Mouse (Mus musculus) MEL (cell line): ENCODE data around the gene Crtap. TPM values are rescaled to one million over a fixed set of nuclear protein-coding genes. Genes with fewer than 3 reads are reported as not detected.
A peak's percentile ranks its signal among the peaks of the same experiment; 100 is the strongest.
"Not testable (repeated sequence)": the region's sequence is repeated elsewhere in the genome, so short reads cannot be mapped to it uniquely, and the experiment has no call there.

Experiments used
- DNase-seq: peaks from one replicate; pipeline ENCODE4 v3.0.0; 2011; ENCODE audit warnings: low read depth, low spot score
- H3K27ac ChIP-seq: 2 replicates; pipeline ENCODE4 v1.5.1; 2012; ENCODE audit warnings: low read depth, mild to moderate bottlenecking, control low read depth, low read length, moderate library complexity; ENCODE audit not compliant: control insufficient read depth
- H3K27me3 ChIP-seq, 2 experiments: fragments of 150-350 bp in 1 of 2; sonication (generic) in 1 of 2; 2 replicates each; pipeline ENCODE4 v1.6.1; 2012; ENCODE audit warnings: low read length in 2 of 2, mild to moderate bottlenecking in 2 of 2, improper control_type of control experiment in 1 of 2, moderate library complexity in 1 of 2; ENCODE audit not compliant: insufficient read depth in 2 of 2, control insufficient read depth in 1 of 2
- H3K36me3 ChIP-seq, 2 experiments: 2 replicates each; pipeline ENCODE4 v1.6.1; 2012 to 2014; ENCODE audit warnings: low read length in 2 of 2, improper control_type of control experiment in 1 of 2, inconsistent platforms in 1 of 2, mild to moderate bottlenecking in 1 of 2; ENCODE audit not compliant: insufficient read depth in 2 of 2, control insufficient read depth in 1 of 2
- H3K4me1 ChIP-seq, 2 experiments: fragments of 150-350 bp in 1 of 2; sonication (generic) in 1 of 2; 2 replicates each; pipeline ENCODE4 v1.6.1; 2012; ENCODE audit warnings: low read length in 2 of 2, improper control_type of control experiment in 1 of 2, mild to moderate bottlenecking in 1 of 2; ENCODE audit not compliant: insufficient read depth in 2 of 2, control insufficient read depth in 1 of 2
- H3K4me3 ChIP-seq, 2 experiments: fragments of 150-350 bp in 1 of 2; sonication (generic) in 1 of 2; 2 replicates each; pipeline ENCODE4 v1.5.1; 2012; ENCODE audit warnings: low read depth in 2 of 2, low read length in 2 of 2, mild to moderate bottlenecking in 2 of 2, moderate library complexity in 2 of 2, control low read depth in 1 of 2, improper control_type of control experiment in 1 of 2; ENCODE audit not compliant: control insufficient read depth in 1 of 2, insufficient read depth in 1 of 2
- H3K79me2 ChIP-seq: 2 replicates; pipeline ENCODE4 v1.6.1; 2012; ENCODE audit warnings: mild to moderate bottlenecking, low read length, moderate library complexity; ENCODE audit not compliant: control insufficient read depth, poor library complexity, insufficient read depth
- H3K9ac ChIP-seq: 2 replicates; pipeline ENCODE4 v1.6.1; 2012; ENCODE audit warnings: low read depth, mild to moderate bottlenecking, control low read depth, low read length, moderate library complexity; ENCODE audit not compliant: control insufficient read depth, poor library complexity, severe bottlenecking
- H3K9me3 ChIP-seq: fragments of 150-350 bp; sonication (generic); replicated peaks from 2 replicates; pipeline ENCODE4 v1.6.1; 2012; ENCODE audit warnings: mild to moderate bottlenecking, low read length, improper control_type of control experiment, moderate library complexity; ENCODE audit not compliant: insufficient read depth
- CHD2 ChIP-seq: IDR thresholded peaks from 2 replicates; pipeline ENCODE4 v1.6.1; 2011; ENCODE audit warnings: low read length, improper control_type of control experiment
- CTCF ChIP-seq, 3 experiments: IDR thresholded peaks in 2 of 3; conservative IDR thresholded peaks in 1 of 3; 2 replicates each; pipeline ENCODE4 v1.5.1; 2011 to 2012; ENCODE audit warnings: low read length in 3 of 3, low read depth in 2 of 3, mild to moderate bottlenecking in 2 of 3, improper control_type of control experiment in 1 of 3, inconsistent platforms in 1 of 3, mixed read lengths in 1 of 3, moderate library complexity in 1 of 3; ENCODE audit not compliant: control insufficient read depth in 1 of 3, insufficient read depth in 1 of 3, poor library complexity in 1 of 3, severe bottlenecking in 1 of 3
- E2F4 ChIP-seq: IDR thresholded peaks from 2 replicates; pipeline ENCODE4 v1.6.1; 2011; ENCODE audit warnings: low read depth, low read length, improper control_type of control experiment, borderline replicate concordance
- EP300 ChIP-seq, 2 experiments: IDR thresholded peaks; 2 replicates each; pipeline ENCODE4 v1.6.1; 2011; ENCODE audit warnings: improper control_type of control experiment in 2 of 2, low read length in 2 of 2, low read depth in 1 of 2, mild to moderate bottlenecking in 1 of 2
- ETS1 ChIP-seq: IDR thresholded peaks from 2 replicates; pipeline ENCODE4 v1.6.1; 2012; ENCODE audit warnings: low read depth, mild to moderate bottlenecking, inconsistent platforms, low read length, improper control_type of control experiment, moderate library complexity
- GABPA ChIP-seq: IDR thresholded peaks from 2 replicates; pipeline ENCODE4 v1.6.1; 2012; ENCODE audit warnings: low read depth, mild to moderate bottlenecking, inconsistent platforms, low read length, improper control_type of control experiment, moderate library complexity
- GATA1 ChIP-seq: IDR thresholded peaks from 2 replicates; pipeline ENCODE4 v1.6.1; 2011; ENCODE audit warnings: low read depth, low read length, improper control_type of control experiment
- HCFC1 ChIP-seq: IDR thresholded peaks from 2 replicates; pipeline ENCODE4 v1.6.1; 2012; ENCODE audit warnings: low read depth, mild to moderate bottlenecking, inconsistent platforms, low read length, improper control_type of control experiment, moderate library complexity
- KAT2A ChIP-seq: conservative IDR thresholded peaks from 2 replicates; pipeline ENCODE4 v1.6.1; 2012; ENCODE audit warnings: low read depth, low read length, improper control_type of control experiment, inconsistent platforms
- MAFK ChIP-seq: IDR thresholded peaks from 2 replicates; pipeline ENCODE4 v1.6.1; 2011; ENCODE audit warnings: low read depth, mild to moderate bottlenecking, low read length, improper control_type of control experiment, borderline replicate concordance
- MAX ChIP-seq: IDR thresholded peaks from 2 replicates; pipeline ENCODE4 v1.6.1; 2011; ENCODE audit warnings: low read length, improper control_type of control experiment
- MAZ ChIP-seq: IDR thresholded peaks from 2 replicates; pipeline ENCODE4 v1.6.1; 2012; ENCODE audit warnings: low read depth, mild to moderate bottlenecking, inconsistent platforms, low read length, improper control_type of control experiment
- MXI1 ChIP-seq: IDR thresholded peaks from 2 replicates; pipeline ENCODE4 v1.6.1; 2011; ENCODE audit warnings: mild to moderate bottlenecking, low read depth, low read length, improper control_type of control experiment
- MYB ChIP-seq: IDR thresholded peaks from 2 replicates; pipeline ENCODE4 v1.6.1; 2011; ENCODE audit warnings: mild to moderate bottlenecking, low read depth, low read length, improper control_type of control experiment
- NRF1 ChIP-seq: IDR thresholded peaks from 2 replicates; pipeline ENCODE4 v1.6.1; 2014; ENCODE audit warnings: low read depth, mild to moderate bottlenecking, inconsistent platforms, low read length, improper control_type of control experiment, moderate library complexity; ENCODE audit not compliant: poor library complexity, insufficient read depth, severe bottlenecking
- POLR2AphosphoS2 ChIP-seq: IDR thresholded peaks from 2 replicates; pipeline ENCODE4 v1.6.1; 2011; ENCODE audit warnings: low read length, improper control_type of control experiment
- POLR2AphosphoS5 ChIP-seq: IDR thresholded peaks from 2 replicates; pipeline ENCODE4 v1.6.1; 2012; ENCODE audit warnings: low read depth, borderline replicate concordance, mild to moderate bottlenecking, inconsistent platforms, low read length, moderate library complexity, mixed read lengths
- RCOR1 ChIP-seq: IDR thresholded peaks from 2 replicates; pipeline ENCODE4 v1.6.1; 2012; ENCODE audit warnings: low read depth, mild to moderate bottlenecking, inconsistent platforms, low read length, improper control_type of control experiment
- TAL1 ChIP-seq: IDR thresholded peaks from 2 replicates; pipeline ENCODE4 v1.6.1; 2012; ENCODE audit warnings: mild to moderate bottlenecking, inconsistent platforms, low read length, moderate library complexity, mixed read lengths
- TBP ChIP-seq: IDR thresholded peaks from 2 replicates; pipeline ENCODE4 v1.8.0; 2011; ENCODE audit warnings: low read depth, low read length, improper control_type of control experiment
- USF2 ChIP-seq, 2 experiments: IDR thresholded peaks; 2 replicates each; pipeline ENCODE4 v1.6.1; 2011 to 2012; ENCODE audit warnings: improper control_type of control experiment in 2 of 2, low read length in 2 of 2, borderline replicate concordance in 1 of 2, inconsistent platforms in 1 of 2, low read depth in 1 of 2, mild to moderate bottlenecking in 1 of 2; ENCODE audit not compliant: insufficient read depth in 1 of 2
- ZC3H11A ChIP-seq: IDR thresholded peaks from 2 replicates; pipeline ENCODE4 v1.6.1; 2012; ENCODE audit warnings: low read depth, mild to moderate bottlenecking, inconsistent platforms, low read length, improper control_type of control experiment
- ZKSCAN1 ChIP-seq: IDR thresholded peaks from 2 replicates; pipeline ENCODE4 v1.6.1; 2012; ENCODE audit warnings: low read depth, mild to moderate bottlenecking, inconsistent platforms, low read length, improper control_type of control experiment, moderate library complexity
- ZMIZ1 ChIP-seq: IDR thresholded peaks from 2 replicates; pipeline ENCODE4 v1.6.1; 2012; ENCODE audit warnings: low read depth, mild to moderate bottlenecking, inconsistent platforms, low read length, improper control_type of control experiment, moderate library complexity
- ZNF384 ChIP-seq: IDR thresholded peaks from 2 replicates; pipeline ENCODE4 v1.6.1; 2012; ENCODE audit warnings: low read depth, mild to moderate bottlenecking, inconsistent platforms, low read length, improper control_type of control experiment
- polyA plus RNA-seq, 2 experiments: library from polyadenylated mRNA; stranded (reverse) in 1 of 2; unstranded in 1 of 2; fragments of >175 nt in 1 of 2; fragments of >200 nt in 1 of 2; gene quantifications; 2 replicates each; pipeline versions ENCODE4 v1.2.1 to v1.2.4; 2012; ENCODE audit warnings: low replicate concordance in 2 of 2, low read depth in 1 of 2; ENCODE audit not compliant: insufficient read length in 2 of 2, insufficient read depth in 1 of 2, missing spikeins in 1 of 2
- total RNA-seq: library from RNA; depleted of rRNA; stranded (reverse); fragments of 300-350 nt; gene quantifications from 2 replicates; pipeline ENCODE4 v1.2.3, GENCODE M21; 2012

The Crtap gene
- total and polyA plus RNA-seq, 3 experiments = 21.5 to 62.2 TPM; not detected in 1

DNA sequence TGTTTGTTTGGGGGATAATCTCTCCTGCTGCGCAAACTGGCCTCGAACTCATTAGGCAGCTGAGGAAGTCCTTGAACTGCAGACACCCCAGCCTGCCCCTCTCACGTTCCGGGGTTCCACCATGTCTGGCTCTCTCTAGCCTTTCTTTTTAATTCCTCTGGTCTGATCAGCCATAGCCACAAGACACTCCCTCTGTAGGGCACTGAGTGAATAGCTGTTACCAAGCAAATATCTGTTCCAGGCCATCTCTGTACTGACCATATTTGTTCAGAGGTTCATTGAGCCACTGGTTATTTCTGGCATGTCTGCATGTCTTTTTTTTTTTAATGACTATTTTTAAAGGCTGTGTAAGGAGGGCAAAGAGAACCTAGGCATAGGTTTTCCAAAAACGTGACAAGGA lies 21.1 kb downstream of the Crtap start:
- not testable (repeated sequence) for H3K4me1 ChIP-seq, H3K9me3 ChIP-seq, H3K79me2 ChIP-seq, H3K27me3 ChIP-seq
- Histone ChIP-seq H3K4me3 (peak overlapping the region; percentile 79 to 82), H3K27ac (peak overlapping the region; percentile 64)
- peak; percentile 52 for DNase-seq
- peak in 2 of 3 experiments; percentile 24 to 30; a peak in 3 of 6 replicates for TF ChIP-seq CTCF (IDR thresholded peaks at IDR 0.05 in 2 of 3, conservative IDR thresholded peaks at IDR 0.05 in 1 of 3; ENCODE audit: control insufficient read depth in 1 of 3, insufficient read depth in 1 of 3, low read depth in 2 of 3, low read length in 3 of 3, poor library complexity in 1 of 3, severe bottlenecking in 1 of 3)
- TF ChIP-seq, all 39 proteins: peak for 1; not testable (repeated sequence) for 38
- H3K9ac ChIP-seq = peak overlapping the region; percentile 91
- not testable (repeated sequence) for H3K36me3 ChIP-seq

DNA sequence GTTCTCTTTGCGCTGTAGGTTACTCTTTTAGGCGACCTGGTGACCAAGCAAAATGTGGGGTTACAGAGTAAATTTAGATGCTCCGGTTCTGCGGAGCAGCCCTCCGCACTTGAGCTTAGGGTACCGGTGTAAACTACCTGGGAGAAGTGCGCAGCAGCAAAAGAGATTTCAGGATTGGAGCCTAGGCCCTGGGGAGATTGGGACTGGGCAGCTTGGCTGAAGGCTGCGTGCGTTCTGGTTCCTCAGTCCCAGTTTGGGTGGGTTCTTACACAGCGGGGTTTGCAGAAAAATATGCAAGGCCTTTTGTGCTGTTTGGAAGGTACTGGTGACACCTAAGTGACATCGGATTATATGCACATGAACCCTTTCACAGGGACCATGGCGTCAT lies 22.0 kb downstream of the Crtap start:
- Histone ChIP-seq H3K27ac (peak overlapping the region; percentile 77), H3K79me2 (peaks cover 9% of the 10 kb centered on the region), H3K4me3 (peak overlapping the region; percentile 79 to 82), H3K9me3 (no peaks in the 10 kb centered on the region), H3K9ac (peak overlapping the region; percentile 91), H3K36me3 (no peaks in the 10 kb centered on the region; a peak in 1 of 4 replicates), H3K27me3 (no peaks in the 10 kb centered on the region), H3K4me1 (peaks cover 3 to 9% of the 10 kb centered on the region in 2 experiments)
- no peak for DNase-seq
- TF ChIP-seq MXI1 (no peak; the same call in 1 of the 2 replicates), ZNF384 (no peak), HCFC1 (0 out of 2 replicates have a peak, but pooled peaks have one; percentile 5)

DNA sequence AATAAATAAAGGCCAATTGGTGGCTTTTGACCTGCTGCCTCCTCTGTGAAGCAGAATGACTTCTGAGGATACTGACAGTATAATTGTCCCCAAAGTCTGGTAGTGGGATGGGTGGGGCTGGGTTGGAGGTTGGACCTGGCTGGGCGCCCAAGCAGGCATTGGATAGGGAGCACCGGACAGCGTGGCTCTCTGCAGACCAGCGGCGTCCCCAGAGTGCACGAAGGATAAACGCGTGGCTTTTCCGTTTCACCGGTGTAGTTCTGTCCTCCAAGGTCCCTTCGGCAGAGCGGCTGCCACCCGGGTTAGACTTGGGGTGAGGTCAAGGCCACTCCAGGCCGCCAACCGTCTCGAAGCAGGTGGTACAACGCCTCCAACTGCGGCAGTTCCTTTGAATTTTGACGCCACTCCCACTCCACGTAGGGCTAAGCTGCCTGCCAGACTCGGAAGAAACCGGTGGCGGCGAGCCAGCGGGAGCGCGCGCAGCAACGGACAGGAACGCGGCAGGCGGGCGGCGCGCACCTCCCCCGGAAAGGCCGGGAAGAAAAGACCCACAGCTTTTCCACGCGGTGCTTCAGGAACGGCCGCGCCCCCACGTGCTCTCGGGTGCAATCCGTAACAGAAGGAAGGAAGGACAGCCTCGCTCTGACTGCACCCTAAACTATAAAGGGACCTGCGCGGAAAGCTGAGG lies 22.5 kb downstream of the Crtap start:
- Histone ChIP-seq H3K4me3 (peak overlapping the region; percentile 79 to 82), H3K4me1 (peaks cover 3 to 9% of the 10 kb centered on the region in 2 experiments), H3K27me3 (no peaks in the 10 kb centered on the region), H3K9me3 (no peaks in the 10 kb centered on the region), H3K79me2 (peaks cover 9% of the 10 kb centered on the region), H3K36me3 (no peaks in the 10 kb centered on the region; a peak in 1 of 4 replicates), H3K27ac (peak overlapping the region; percentile 78), H3K9ac (peak overlapping the region; percentile 91)
- DNase-seq = peak; percentile 95
- TF ChIP-seq CHD2 = no peak
- no peak for TF ChIP-seq TAL1
- no peak for TF ChIP-seq MAFK
- no peak for TF ChIP-seq GABPA
- TF ChIP-seq KAT2A = no peak; the same call in 1 of the 2 replicates
- TF ChIP-seq MAX = peak; percentile 91
- no peak; the same call in 1 of the 2 replicates for TF ChIP-seq POLR2AphosphoS5
- no peak for TF ChIP-seq RCOR1
- TF ChIP-seq MYB = peak; percentile 87
- peak; percentile 58 for TF ChIP-seq ETS1
- TF ChIP-seq ZKSCAN1 = no peak
- TF ChIP-seq POLR2AphosphoS2 = peak; percentile 68
- peak; percentile 46 for TF ChIP-seq TBP
- no peak for TF ChIP-seq USF2 (IDR thresholded peaks at IDR 0.05; ENCODE audit: borderline replicate concordance in 1 of 2, insufficient read depth in 1 of 2, low read depth in 1 of 2, low read length in 2 of 2)
- no peak for TF ChIP-seq ZC3H11A
- TF ChIP-seq MXI1 = peak; percentile 96
- TF ChIP-seq E2F4 = no peak
- 0 out of 2 replicates have a peak, but pooled peaks have one; percentile 18 for TF ChIP-seq MAZ
- TF ChIP-seq NRF1 = peak; percentile 55; the same call in 1 of the 2 replicates
- no peak for TF ChIP-seq GATA1
- TF ChIP-seq EP300 (IDR thresholded peaks at IDR 0.05; ENCODE audit: low read depth in 1 of 2, low read length in 2 of 2) = peak in 1 of 2 experiments; percentile 68; a peak in 2 of 4 replicates
- TF ChIP-seq ZMIZ1 = peak; percentile 27
